Mouse (Mus musculus) adrenal gland, postnatal 10 days (tissue): Measurements from ENCODE around the gene Eif2b3. TPM values are rescaled to one million over a fixed set of nuclear protein-coding genes. Genes with fewer than 3 reads are reported as not detected.
A peak's percentile ranks its signal among the peaks of the same experiment; 100 is the strongest.

Experiments
- DNase-seq: peaks from one replicate; pipeline ENCODE4 v3.0.0; 2021; ENCODE audit warnings: mixed read lengths
- long read RNA-seq, 2 experiments: library from polyadenylated mRNA; stranded (forward); transcript quantifications; one replicate each; pipeline ENCODE4 v2.0.0; 2021
- total RNA-seq, 2 experiments: library from RNA; stranded (reverse); gene quantifications; 2 replicates each; pipeline ENCODE4 v1.2.3; 2021

Gene Eif2b3
- 10 to 100 TPM; 29.3 to 32.3 TPM for total RNA-seq
- long read RNA-seq, experiment 1, transcript Eif2b3-203 (12 exons, 1,555 nt), result major isoform, 52 of 66 reads
- long read RNA-seq, experiment 1, partial matches to known transcripts, result 11 of 66 reads
- long read RNA-seq, experiment 1, other reads (novel, unspliced or antisense), result 3 of 66 reads
- long read RNA-seq, experiment 2, transcript Eif2b3-203 (12 exons, 1,555 nt), result major isoform, 28 of 32 reads
- long read RNA-seq, experiment 2, partial matches to known transcripts, result 2 of 32 reads
- long read RNA-seq, experiment 2, other reads (novel, unspliced or antisense), result 1 of 32 reads

GRCm38 (mm10) chr4:117019206-117020134 lies at the start of gene Eif2b3:
Gene Eif2b3, plus strand, starts transcription at chr4:117019402.
- peak; percentile 93 for DNase-seq

GRCm38 (mm10) chr4:116976503-116976902 lies 42.7 kb upstream of the Eif2b3 start:
- DNase-seq, result no peak

GRCm38 (mm10) chr4:116985681-116986080 lies 33.5 kb upstream of the Eif2b3 start:
- DNase-seq, result no peak

GRCm38 (mm10) chr4:116986400-116987121 lies 32.6 kb upstream of the Eif2b3 start:
- peak; percentile 86 for DNase-seq

- DNase-seq, result no peak
Measured at GRCm38 (mm10) chr4:116987122-116987456, 32.1 kb upstream of the Eif2b3 start.

GRCm38 (mm10) chr4:116989731-116990130 lies 29.5 kb upstream of the Eif2b3 start:
- DNase-seq, result no peak

GRCm38 (mm10) chr4:116991366-116991765 lies 27.8 kb upstream of the Eif2b3 start:
- peak; percentile 87 for DNase-seq

GRCm38 (mm10) chr4:116993672-116994621 lies 25.3 kb upstream of the Eif2b3 start, which contains the start of gene Urod:
Gene Urod, minus strand, starts transcription at chr4:116994413.
- peak; percentile 96 for DNase-seq

GRCm38 (mm10) chr4:116995131-116995797 lies 23.9 kb upstream of the Eif2b3 start, which contains the start of gene Hectd3:
Gene Hectd3, plus strand, starts transcription at chr4:116995317.
- peak; percentile 78 for DNase-seq

GRCm38 (mm10) chr4:116995798-116996135 lies 23.4 kb upstream of the Eif2b3 start:
- peak; percentile 60 for DNase-seq

GRCm38 (mm10) chr4:116999513-117000154 lies 19.6 kb upstream of the Eif2b3 start:
- DNase-seq, result no peak

GRCm38 (mm10) chr4:117001957-117002356 lies 17.2 kb upstream of the Eif2b3 start:
- no peak for DNase-seq

GRCm38 (mm10) chr4:117002543-117003521 lies 16.4 kb upstream of the Eif2b3 start:
- peak; percentile 73 for DNase-seq

- DNase-seq, result no peak
Measured at GRCm38 (mm10) chr4:117004649-117005048, 14.6 kb upstream of the Eif2b3 start.

- no peak for DNase-seq
Measured at GRCm38 (mm10) chr4:117005611-117006400, 13.4 kb upstream of the Eif2b3 start.

GRCm38 (mm10) chr4:117007058-117007457 lies 12.1 kb upstream of the Eif2b3 start:
- DNase-seq, result no peak

GRCm38 (mm10) chr4:117010231-117010630 lies 9.0 kb upstream of the Eif2b3 start:
- no peak for DNase-seq

GRCm38 (mm10) chr4:117013596-117013995 lies 5.6 kb upstream of the Eif2b3 start:
- no peak for DNase-seq
